Mouse (Mus musculus) left cerebral cortex, adult 9 months (tissue): ENCODE results near the gene Tmem220.

ENCODE experiments used
- DNase-seq, 2 experiments: peaks; one replicate each; pipeline ENCODE4 v3.0.0; 2022; ENCODE audit warnings: low spot score in 2 of 2

The Tmem220 gene

GRCm38 (mm10) chr11:67024867-67025477 lies at the start of gene Tmem220:
Gene Tmem220, plus strand, starts transcription at chr11:67025154.
- peak; percentile 32 to 78 for DNase-seq

GRCm38 (mm10) chr11:66975606-66976330 lies 49.2 kb upstream of the Tmem220 start:
- DNase-seq = no peak

- no peak for DNase-seq
Measured at GRCm38 (mm10) chr11:66981336-66982115, 43.4 kb upstream of the Tmem220 start.

- no peak for DNase-seq
Measured at GRCm38 (mm10) chr11:66982794-66983193, 42.2 kb upstream of the Tmem220 start.

- DNase-seq = no peak
Measured at GRCm38 (mm10) chr11:66983422-66984164, 41.4 kb upstream of the Tmem220 start.

GRCm38 (mm10) chr11:66984165-66985135 lies 40.5 kb upstream of the Tmem220 start:
- peak in 1 of 2 experiments; percentile 78 for DNase-seq

- DNase-seq = no peak
Measured at GRCm38 (mm10) chr11:66985136-66985702, 39.7 kb upstream of the Tmem220 start.

GRCm38 (mm10) chr11:66992150-66992549 lies 32.8 kb upstream of the Tmem220 start:
- DNase-seq = no peak

- no peak for DNase-seq
Measured at GRCm38 (mm10) chr11:66993674-66994073, 31.3 kb upstream of the Tmem220 start.

GRCm38 (mm10) chr11:66996446-66996845 lies 28.5 kb upstream of the Tmem220 start:
- no peak for DNase-seq

- DNase-seq = peak in 1 of 2 experiments; percentile 32
Measured at GRCm38 (mm10) chr11:66998467-66999403, 26.2 kb upstream of the Tmem220 start.

GRCm38 (mm10) chr11:67000671-67001070 lies 24.3 kb upstream of the Tmem220 start:
- no peak for DNase-seq

GRCm38 (mm10) chr11:67001717-67002116 lies 23.2 kb upstream of the Tmem220 start:
- DNase-seq = no peak

- no peak for DNase-seq
Measured at GRCm38 (mm10) chr11:67002911-67003310, 22.0 kb upstream of the Tmem220 start.

- no peak for DNase-seq
Measured at GRCm38 (mm10) chr11:67007961-67008360, 17.0 kb upstream of the Tmem220 start.

GRCm38 (mm10) chr11:67008528-67008927 lies 16.4 kb upstream of the Tmem220 start:
- no peak for DNase-seq

- DNase-seq = no peak
Measured at GRCm38 (mm10) chr11:67010430-67010829, 14.5 kb upstream of the Tmem220 start.

- no peak for DNase-seq
Measured at GRCm38 (mm10) chr11:67011635-67012034, 13.3 kb upstream of the Tmem220 start.
